Mouse (Mus musculus) cortical plate, adult 2 months (tissue): Measurements from ENCODE around the gene Rnf223.

ENCODE experiments used
- CTCF ChIP-seq: fragments of 200-500 bp; IDR thresholded peaks from 2 replicates; pipeline ENCODE4 v1.5.1; 2011; ENCODE audit warnings: mild to moderate bottlenecking, control low read depth, low read length; ENCODE audit not compliant: insufficient read depth; ENCODE audit errors: extremely low read depth
- POLR2A ChIP-seq: fragments of 200-500 bp; IDR thresholded peaks from 2 replicates; pipeline ENCODE4 v1.6.1; 2011; ENCODE audit warnings: mild to moderate bottlenecking, low read length, control low read depth; ENCODE audit not compliant: insufficient read depth; ENCODE audit errors: extremely low read depth

GRCm38 (mm10) chr4:156085256-156085655 lies 45.1 kb upstream of the Rnf223 start:
- no peak for TF ChIP-seq CTCF
- TF ChIP-seq POLR2A, result no peak
